Mouse (Mus musculus) thymus, postnatal 25 days (tissue): ENCODE measurements around the gene Vmn1r202.
"Not testable (repeated sequence)": the region's sequence is repeated elsewhere in the genome, so short reads cannot be mapped to it uniquely, and the experiment has no call there.

Experiments used
- DNase-seq: peaks from one replicate; pipeline ENCODE4 v3.0.0; 2022

The Vmn1r202 gene

DNA sequence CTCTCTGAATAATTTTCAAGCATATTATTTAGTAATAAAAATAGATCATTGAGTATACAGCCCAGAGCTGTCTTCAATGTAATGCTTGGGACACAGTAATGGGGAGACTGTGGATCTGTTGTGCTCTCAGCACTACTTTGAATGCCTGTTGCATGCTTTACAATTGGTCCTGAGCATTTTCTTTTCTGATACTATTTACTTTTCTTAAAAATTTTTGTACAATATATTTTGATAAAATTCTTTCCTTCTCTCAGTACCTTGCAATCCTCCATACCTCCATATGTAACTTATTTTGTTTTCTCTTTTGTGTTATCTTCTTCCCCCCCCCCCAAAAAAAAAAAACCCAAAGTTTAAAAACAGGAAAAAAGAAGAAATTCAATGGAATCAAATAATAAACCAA, at the start of gene Vmn1r202:
Gene Vmn1r202 (minus strand): TSS at position 101 of the 400 bp plus-strand sequence.
- DNase-seq, result no peak

DNA sequence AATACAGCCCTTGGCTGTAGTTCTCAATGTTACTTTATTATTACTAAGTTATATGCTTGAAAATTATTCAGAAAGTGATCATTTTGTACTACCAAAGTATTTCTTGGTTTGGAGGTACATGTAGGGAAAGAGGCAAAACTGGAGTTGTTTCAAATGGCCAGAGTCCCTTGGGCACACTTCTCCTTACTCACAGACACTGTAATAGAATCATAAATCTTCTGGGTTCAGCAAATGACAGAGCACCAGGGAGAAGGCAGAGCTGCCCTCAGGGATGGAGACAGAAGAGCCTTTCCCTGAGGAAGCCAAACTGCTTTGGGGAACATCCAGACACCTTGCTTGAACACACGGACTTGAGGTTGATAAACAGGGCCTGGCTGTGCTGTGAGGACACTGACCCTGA, 47.7 kb upstream of the Vmn1r202 start, which contains the start of gene Vmn1r204:
Gene Vmn1r204 (plus strand): TSS at position 301 of the 400 bp plus-strand sequence.
- DNase-seq, result not testable (repeated sequence)

DNA sequence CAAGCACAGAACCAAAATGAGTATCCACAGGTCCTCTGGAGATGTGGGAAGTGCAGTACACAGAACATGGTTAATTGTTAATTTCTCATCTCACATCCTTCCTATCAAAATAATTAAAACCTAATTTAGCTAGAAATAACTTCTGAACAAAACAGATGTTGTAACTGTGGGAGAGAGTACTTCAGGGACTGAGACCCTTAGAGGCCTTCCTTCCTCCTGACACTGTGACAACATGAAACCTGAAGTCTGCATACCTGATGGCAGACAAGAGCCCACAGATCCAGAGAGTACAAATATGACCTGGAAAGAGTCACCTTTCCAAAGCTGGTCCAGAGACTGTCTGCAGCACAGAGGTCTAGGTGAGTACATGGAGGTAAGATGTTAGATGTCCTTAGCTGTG, 12.6 kb upstream of the Vmn1r202 start, which contains the start of gene Vmn1r203:
Gene Vmn1r203 (plus strand): TSS at position 301 of the 400 bp plus-strand sequence.
- DNase-seq, result no peak

DNA sequence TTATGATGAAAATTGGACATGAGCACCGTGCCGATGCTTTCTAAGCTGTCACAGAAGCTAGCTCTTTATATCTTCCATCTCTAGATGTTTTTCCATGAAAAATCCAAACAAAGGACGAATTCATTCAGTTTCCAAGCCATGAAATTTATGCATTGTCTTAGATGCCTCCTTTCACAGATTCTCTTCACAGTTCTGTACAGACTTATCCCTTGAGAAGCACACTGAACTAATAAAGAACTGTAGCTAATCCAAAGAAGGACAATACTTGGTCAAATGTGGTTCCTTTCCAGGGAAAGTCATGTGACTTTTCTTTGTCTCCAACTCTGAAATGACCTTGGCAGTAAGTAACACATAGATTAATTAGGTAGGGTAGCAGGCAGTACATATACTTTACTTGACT, 2.8 kb downstream of the Vmn1r202 start:
- no peak for DNase-seq

DNA sequence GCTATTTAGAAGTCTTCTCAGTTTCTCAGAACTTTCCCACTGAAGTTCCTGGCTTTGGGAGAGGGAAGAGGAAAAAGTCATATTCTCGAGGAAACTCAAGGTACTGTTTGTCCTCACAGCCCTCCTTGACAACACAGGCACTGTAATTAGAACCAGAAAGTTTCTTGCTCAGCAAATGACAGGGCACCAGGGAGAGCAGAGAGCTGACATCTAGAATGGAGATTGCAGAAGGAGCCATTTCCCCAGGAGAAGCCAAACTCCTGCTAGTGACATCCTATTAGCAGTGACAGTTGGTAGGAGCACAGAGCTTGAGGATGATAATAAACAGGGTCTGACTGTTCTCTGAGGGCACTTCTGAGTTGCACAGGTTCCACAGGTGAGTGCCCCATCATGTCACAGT, 33.6 kb downstream of the Vmn1r202 start, which contains the start of gene Vmn1r201:
Gene Vmn1r201 (plus strand): TSS at position 301 of the 400 bp plus-strand sequence.
- DNase-seq, result no peak

DNA sequence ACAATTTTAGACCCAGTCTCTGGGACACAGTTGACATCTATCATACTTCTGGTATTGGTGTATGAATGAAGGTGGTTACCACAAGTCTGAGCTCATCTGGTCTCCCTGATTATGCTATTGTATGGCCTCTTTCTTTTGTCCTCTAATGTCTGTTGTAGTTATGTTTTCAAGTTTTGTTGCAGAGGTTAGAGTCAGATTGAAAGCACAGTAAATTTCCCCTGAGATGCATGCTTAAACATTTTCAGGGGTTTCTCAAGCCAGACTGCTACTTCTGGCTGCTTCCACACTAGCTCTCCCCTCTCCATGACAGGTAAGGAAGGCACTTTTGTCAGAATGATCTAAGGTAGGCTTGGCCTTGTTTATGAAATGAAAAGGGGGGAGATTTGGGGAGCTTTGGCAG, 50.0 kb downstream of the Vmn1r202 start:
- DNase-seq, result no peak
